Mouse (Mus musculus) limb, embryonic 12.5 days (tissue): ENCODE data around the gene Tdrd7. TPM values are rescaled to one million over a fixed set of nuclear protein-coding genes. Genes with fewer than 3 reads are reported as not detected.

Experiments used
- ATAC-seq: fragments of 200-750 bp; cut with Nextera tagmentation; 2 replicates; pipeline ENCODE4 v1.8.0; 2017; ENCODE audit warnings: low read depth, moderate TSS enrichment; ENCODE audit not compliant: insufficient number of reproducible peaks, insufficient read depth, low FRiP score, low TSS enrichment
- H3K27ac ChIP-seq: fragments of 300-500 bp; sonication (generic); 2 replicates; pipeline ENCODE4 v1.5.1; 2016; ENCODE audit warnings: mild to moderate bottlenecking, moderate library complexity
- H3K27me3 ChIP-seq: fragments of 300-500 bp; sonication (generic); 2 replicates; pipeline ENCODE4 v1.6.1; 2016; ENCODE audit warnings: mild to moderate bottlenecking, moderate library complexity
- H3K36me3 ChIP-seq: fragments of 300-500 bp; sonication (generic); 2 replicates; pipeline ENCODE4 v1.6.1; 2016; ENCODE audit warnings: mild to moderate bottlenecking, moderate library complexity
- H3K4me1 ChIP-seq: fragments of 300-500 bp; sonication (generic); replicated peaks from 2 replicates; pipeline ENCODE4 v1.6.1; 2016
- H3K4me2 ChIP-seq: fragments of 300-500 bp; sonication (generic); 2 replicates; pipeline ENCODE4 v1.6.1; 2016; ENCODE audit warnings: mild to moderate bottlenecking, moderate library complexity
- H3K4me3 ChIP-seq: fragments of 300-500 bp; sonication (generic); replicated peaks from 2 replicates; pipeline ENCODE4 v1.5.1; 2016; ENCODE audit warnings: mild to moderate bottlenecking
- H3K9ac ChIP-seq: fragments of 300-500 bp; sonication (generic); replicated peaks from 2 replicates; pipeline ENCODE4 v1.6.1; 2016; ENCODE audit warnings: mild to moderate bottlenecking, moderate library complexity
- H3K9me3 ChIP-seq: fragments of 300-500 bp; sonication (generic); 2 replicates; pipeline ENCODE4 v1.6.1; 2016; ENCODE audit warnings: mild to moderate bottlenecking, moderate library complexity
- WGBS: fragments of 180-500 bp; shearing (Covaris S2); methylation state at CpG from one replicate; pipeline ENCODE4 v1.1.7; 2016; 5-methylcytosine and 5-hydroxymethylcytosine counted together
- polyA plus RNA-seq: library from polyadenylated mRNA; unstranded; fragments of >200 nt; fragmentation: Nextera tagmentation; extraction: Ambion mirVana; gene quantifications from 2 replicates; pipeline ENCODE4 v1.2.1, GENCODE M21; 2016

The Tdrd7 gene
- polyA plus RNA-seq, 1 experiment from 2014 or later: 7.2 TPM

GRCm38 (mm10) chr4:46047971-46048370 is 82.8 kb downstream of the Tdrd7 start:
- no peak overlapping the region for H3K4me2 ChIP-seq
- no peaks in the 10 kb centered on the region for H3K36me3 ChIP-seq
- 61% methylated on average over 4 of the region's 4 CpGs for WGBS
- H3K9me3 ChIP-seq: no peaks in the 10 kb centered on the region
- 0 out of 2 replicates have a peak, but pooled peaks cover 3% of the 10 kb centered on the region for H3K4me1 ChIP-seq
- no peak overlapping the region for H3K4me3 ChIP-seq
- no peak overlapping the region for H3K9ac ChIP-seq
- ATAC-seq: no peak
- no peak overlapping the region for H3K27ac ChIP-seq
- H3K27me3 ChIP-seq: peaks cover 13% of the 10 kb centered on the region

DNA sequence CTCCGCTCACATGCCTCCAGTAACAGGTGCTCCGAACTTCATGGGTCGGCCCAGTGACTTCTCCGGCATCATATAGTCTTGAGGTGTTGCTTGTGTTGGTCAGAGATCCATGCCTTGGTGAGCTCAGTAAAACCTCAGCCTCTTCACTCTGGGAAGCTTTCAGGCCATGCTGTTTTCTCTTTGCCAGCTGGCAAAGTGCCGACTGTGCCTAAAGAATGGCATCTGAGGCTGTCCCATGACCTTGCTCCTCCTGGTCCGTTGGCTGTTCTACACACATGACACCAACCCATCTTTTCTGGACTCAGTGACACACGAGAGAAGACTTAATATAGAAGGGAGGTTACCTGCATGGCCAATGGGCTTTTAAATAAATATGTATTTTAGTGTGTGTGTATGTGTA is 83.3 kb downstream of the Tdrd7 start:
- Histone ChIP-seq H3K4me2 (no peak overlapping the region), H3K27me3 (peaks cover 9% of the 10 kb centered on the region; the same call in 1 of the 2 replicates), H3K4me1 (0 out of 2 replicates have a peak, but pooled peaks cover 3% of the 10 kb centered on the region), H3K9ac (no peak overlapping the region), H3K9me3 (no peaks in the 10 kb centered on the region), H3K36me3 (no peaks in the 10 kb centered on the region), H3K27ac (no peak overlapping the region), H3K4me3 (no peak overlapping the region)
- ATAC-seq: no peak
- 91% methylated on average over 7 of the region's 7 CpGs for WGBS

DNA sequence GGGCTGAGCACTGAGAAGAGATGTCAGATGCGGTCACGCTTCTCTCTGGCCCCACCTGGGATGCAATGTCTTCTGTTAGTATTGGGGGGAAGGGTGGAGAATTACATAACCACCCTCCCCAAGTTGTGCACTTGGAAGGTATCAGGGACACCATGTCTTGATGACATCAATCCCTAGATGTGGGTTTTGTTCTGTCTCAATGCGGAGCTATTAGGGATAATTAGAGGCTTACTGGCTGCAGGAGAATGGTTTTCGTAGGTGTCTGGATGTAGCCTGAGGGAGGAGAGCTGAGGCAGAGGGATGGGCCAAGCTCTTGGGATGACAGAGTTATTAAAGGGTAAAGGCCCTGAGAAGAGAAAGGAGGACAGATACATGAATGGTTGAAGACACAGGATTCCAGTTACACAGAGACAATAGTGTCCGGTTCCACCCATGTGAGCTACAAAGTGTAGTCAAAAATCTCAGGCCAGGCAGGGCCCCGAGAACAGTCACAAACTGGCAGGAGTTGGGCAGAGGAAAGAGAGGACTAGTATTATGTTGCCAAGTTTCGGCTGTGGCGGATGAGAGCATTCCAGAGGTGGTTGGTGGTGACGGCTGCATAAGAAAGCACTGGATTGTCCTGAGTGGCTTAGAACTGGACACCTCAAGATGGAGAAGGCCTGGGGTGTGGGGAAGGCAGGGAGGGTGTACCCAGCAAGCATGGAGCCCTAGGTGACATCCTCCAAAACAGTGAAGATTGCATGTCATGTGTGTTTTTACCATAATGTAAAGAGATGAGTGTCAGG is 88.4 kb downstream of the Tdrd7 start:
- no peak overlapping the region for H3K4me3 ChIP-seq
- no peak for ATAC-seq

DNA sequence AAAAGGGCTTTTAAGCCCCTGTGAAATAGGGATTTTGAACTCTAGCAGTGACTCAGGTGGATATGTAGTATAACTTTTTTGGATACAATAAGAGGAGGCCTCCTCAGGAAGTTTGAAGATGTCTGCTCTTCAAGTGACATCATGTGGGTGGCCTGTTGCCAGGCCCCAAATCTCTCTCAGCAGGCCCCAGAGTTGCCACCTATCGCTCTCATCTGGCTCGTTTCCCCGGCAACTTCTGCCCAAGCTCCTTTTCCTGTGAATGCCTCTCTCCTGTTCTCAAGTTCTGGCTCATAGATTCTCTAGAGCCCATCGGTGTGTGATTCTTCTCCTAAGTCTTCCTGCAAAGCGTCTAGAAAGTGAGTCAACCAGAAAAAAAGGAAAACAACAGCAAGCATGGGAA is 91.0 kb downstream of the Tdrd7 start:
- WGBS: 90% methylated on average over 5 of the region's 5 CpGs
- 0 out of 2 replicates have a peak, but pooled peaks cover 9% of the 10 kb centered on the region for H3K9me3 ChIP-seq
- no peak for ATAC-seq
- no peaks in the 10 kb centered on the region for H3K36me3 ChIP-seq
- no peak overlapping the region for H3K4me3 ChIP-seq
- no peak overlapping the region for H3K27ac ChIP-seq
- no peak overlapping the region for H3K9ac ChIP-seq
- H3K27me3 ChIP-seq: no peaks in the 10 kb centered on the region; the same call in 1 of the 2 replicates
- no peak overlapping the region for H3K4me2 ChIP-seq
- no peaks in the 10 kb centered on the region for H3K4me1 ChIP-seq

More for the DNA sequence above, 88.4 kb downstream of the Tdrd7 start:
- no peak overlapping the region for H3K27ac ChIP-seq
- H3K36me3 ChIP-seq: no peaks in the 10 kb centered on the region
- 78% methylated on average over 9 of the region's 9 CpGs for WGBS
- H3K27me3 ChIP-seq: no peaks in the 10 kb centered on the region; the same call in 1 of the 2 replicates
- no peak overlapping the region for H3K9ac ChIP-seq
- H3K9me3 ChIP-seq: 0 out of 2 replicates have a peak, but pooled peaks cover 9% of the 10 kb centered on the region
- no peak overlapping the region for H3K4me2 ChIP-seq
- H3K4me1 ChIP-seq: no peaks in the 10 kb centered on the region

GRCm38 (mm10) chr4:46061259-46061962 is 96.3 kb downstream of the Tdrd7 start:
- Histone ChIP-seq H3K4me1 (peaks cover 15% of the 10 kb centered on the region; the same call in 1 of the 2 replicates), H3K27me3 (0 out of 2 replicates have a peak, but pooled peaks cover 9% of the 10 kb centered on the region), H3K9me3 (0 out of 2 replicates have a peak, but pooled peaks cover 8% of the 10 kb centered on the region), H3K4me3 (no peak overlapping the region), H3K4me2 (no peak overlapping the region), H3K27ac (no peak overlapping the region), H3K9ac (no peak overlapping the region), H3K36me3 (no peaks in the 10 kb centered on the region)
- ATAC-seq: no peak
- WGBS: 89% methylated on average over 12 of the region's 12 CpGs

DNA sequence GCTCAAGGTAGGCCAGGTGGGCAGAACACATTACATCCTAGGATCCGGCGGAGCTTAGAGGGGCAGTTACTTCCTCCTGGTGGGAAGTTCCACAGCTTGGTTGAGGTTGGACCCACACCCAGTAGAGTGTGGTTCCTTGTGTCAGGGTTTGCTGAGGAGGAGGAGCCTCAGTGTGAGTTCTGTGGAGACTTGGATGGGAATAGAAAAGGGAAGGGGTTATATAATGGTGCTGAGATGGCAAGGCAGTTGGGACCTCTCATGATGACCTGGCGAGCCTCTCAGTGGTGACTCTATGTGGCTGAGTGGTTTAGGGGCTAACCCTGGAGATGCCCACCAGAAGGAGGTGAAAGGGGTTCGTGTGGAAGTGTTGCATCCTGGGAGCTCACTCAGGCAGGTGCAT is 98.7 kb downstream of the Tdrd7 start:
- ATAC-seq: no peak
- H3K27ac ChIP-seq: no peak overlapping the region
- no peak overlapping the region for H3K4me3 ChIP-seq
- 85% methylated on average over 4 of the region's 4 CpGs for WGBS
- no peaks in the 10 kb centered on the region for H3K9me3 ChIP-seq
- H3K9ac ChIP-seq: no peak overlapping the region
- 0 out of 2 replicates have a peak, but pooled peaks cover 9% of the 10 kb centered on the region for H3K27me3 ChIP-seq
- H3K4me1 ChIP-seq: peaks cover 15% of the 10 kb centered on the region; the same call in 1 of the 2 replicates
- no peaks in the 10 kb centered on the region for H3K36me3 ChIP-seq
- no peak overlapping the region for H3K4me2 ChIP-seq

GRCm38 (mm10) chr4:46064263-46064662 is 99.1 kb downstream of the Tdrd7 start:
- Histone ChIP-seq H3K36me3 (no peaks in the 10 kb centered on the region), H3K27me3 (0 out of 2 replicates have a peak, but pooled peaks cover 9% of the 10 kb centered on the region), H3K4me3 (no peak overlapping the region), H3K4me1 (peaks cover 15% of the 10 kb centered on the region; the same call in 1 of the 2 replicates), H3K27ac (no peak overlapping the region), H3K9ac (no peak overlapping the region), H3K4me2 (no peak overlapping the region), H3K9me3 (no peaks in the 10 kb centered on the region)
- WGBS: 41% methylated on average over 8 of the region's 8 CpGs
- no peak for ATAC-seq

DNA sequence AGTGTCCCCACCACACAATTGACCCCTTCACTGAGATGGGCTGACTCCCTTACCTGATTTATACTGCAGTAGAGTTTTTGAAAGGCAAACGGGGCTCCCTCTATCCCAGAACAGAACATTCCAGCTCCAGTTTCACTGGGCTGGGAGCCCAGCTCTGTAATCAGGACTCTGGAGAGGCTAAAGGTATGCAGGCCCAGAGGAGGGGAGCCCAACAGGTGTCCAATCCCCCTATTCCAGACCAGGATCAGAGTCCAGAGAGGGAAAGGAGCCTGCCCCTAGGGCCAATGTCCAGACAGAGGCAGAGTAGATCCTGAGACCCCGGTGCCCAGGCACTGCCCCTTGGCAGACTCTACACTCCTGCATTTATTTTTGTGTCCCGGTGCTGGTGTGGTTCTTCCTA is 99.8 kb downstream of the Tdrd7 start:
- Histone ChIP-seq H3K4me3 (no peak overlapping the region), H3K9ac (no peak overlapping the region), H3K4me1 (peaks cover 15% of the 10 kb centered on the region; the same call in 1 of the 2 replicates), H3K36me3 (no peaks in the 10 kb centered on the region), H3K9me3 (no peaks in the 10 kb centered on the region), H3K27ac (no peak overlapping the region), H3K27me3 (0 out of 2 replicates have a peak, but pooled peaks cover 9% of the 10 kb centered on the region), H3K4me2 (no peak overlapping the region)
- WGBS: 69% methylated on average over 3 of the region's 3 CpGs
- ATAC-seq: no peak

DNA sequence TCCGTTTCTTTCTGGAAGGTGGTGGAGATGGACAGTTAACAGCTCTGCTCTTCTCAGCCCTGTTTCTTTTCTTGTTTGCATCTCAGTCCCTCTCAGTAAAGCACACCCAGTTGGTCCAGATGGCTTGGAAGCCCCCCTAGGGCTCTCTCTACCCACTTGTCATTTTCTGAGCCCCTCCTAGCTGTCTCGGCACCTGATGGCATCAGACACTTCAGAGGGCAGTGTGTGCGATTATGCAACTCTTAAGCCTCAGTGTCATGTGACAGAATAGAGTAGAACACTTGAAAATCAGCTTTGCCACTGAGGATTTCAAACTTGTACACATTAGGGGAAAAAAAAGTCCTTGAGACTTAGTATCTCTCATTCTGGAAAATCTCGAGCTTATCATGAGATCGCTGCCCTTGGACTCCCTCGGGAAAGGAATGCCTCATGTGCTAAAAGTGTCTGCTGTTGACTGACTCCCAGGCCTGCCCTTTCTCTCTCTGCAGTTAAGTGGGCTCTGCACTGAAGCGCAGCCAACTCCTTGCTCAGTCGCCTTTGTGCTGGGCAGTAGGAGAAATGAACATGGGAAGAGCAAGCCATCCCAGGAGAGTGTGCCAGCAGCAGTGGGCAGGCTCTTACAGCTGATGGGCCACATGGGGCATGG is 100.7 kb downstream of the Tdrd7 start:
- no peak for ATAC-seq
- Histone ChIP-seq H3K4me2 (no peak overlapping the region), H3K4me1 (peaks cover 15% of the 10 kb centered on the region; the same call in 1 of the 2 replicates), H3K27ac (no peak overlapping the region), H3K9ac (no peak overlapping the region), H3K27me3 (0 out of 2 replicates have a peak, but pooled peaks cover 9% of the 10 kb centered on the region), H3K4me3 (no peak overlapping the region), H3K9me3 (no peaks in the 10 kb centered on the region), H3K36me3 (no peaks in the 10 kb centered on the region)
- 74% methylated on average over 8 of the region's 8 CpGs for whole genome bisulfite sequencing

DNA sequence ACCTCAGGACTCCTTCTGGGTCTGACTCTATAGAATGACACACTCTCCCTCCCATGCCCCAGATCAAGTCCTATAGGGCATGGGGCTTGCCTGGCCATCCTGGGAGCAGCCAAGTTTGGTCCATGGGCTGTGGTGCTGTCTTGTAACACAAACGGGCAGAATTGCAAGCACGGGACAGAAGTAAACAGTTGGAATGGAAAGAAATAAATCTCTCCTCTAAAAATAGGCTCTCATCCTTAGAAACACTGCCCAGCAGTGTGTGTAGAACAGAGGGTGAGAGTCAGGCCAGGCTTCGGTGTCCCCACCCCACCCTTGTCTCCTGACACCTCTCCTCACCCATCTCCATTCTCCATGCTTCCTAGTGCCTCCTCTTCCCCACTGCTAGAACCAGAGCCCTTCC is 102.9 kb downstream of the Tdrd7 start:
- H3K4me1 ChIP-seq: peaks cover 12% of the 10 kb centered on the region; the same call in 1 of the 2 replicates
- 79% methylated on average over 3 of the region's 3 CpGs for WGBS
- 0 out of 2 replicates have a peak, but pooled peaks cover 9% of the 10 kb centered on the region for H3K27me3 ChIP-seq
- H3K36me3 ChIP-seq: no peaks in the 10 kb centered on the region
- no peak for ATAC-seq
- H3K9ac ChIP-seq: no peak overlapping the region
- no peak overlapping the region for H3K27ac ChIP-seq
- H3K4me2 ChIP-seq: no peak overlapping the region
- no peak overlapping the region for H3K4me3 ChIP-seq
- H3K9me3 ChIP-seq: no peaks in the 10 kb centered on the region

- Histone ChIP-seq H3K9me3 (no peaks in the 10 kb centered on the region), H3K4me3 (no peak overlapping the region), H3K4me2 (no peak overlapping the region), H3K36me3 (no peaks in the 10 kb centered on the region), H3K4me1 (peaks cover 12% of the 10 kb centered on the region; the same call in 1 of the 2 replicates), H3K9ac (no peak overlapping the region), H3K27me3 (0 out of 2 replicates have a peak, but pooled peaks cover 9% of the 10 kb centered on the region), H3K27ac (no peak overlapping the region)
- no peak for ATAC-seq
- WGBS: 27% methylated on average over 1 of the region's 1 CpGs
These were observed 103.4 kb downstream of the Tdrd7 start for GRCm38 (mm10) chr4:46068573-46068972.
